Mouse (Mus musculus) small intestine, adult 2 months (tissue): ENCODE measurements around the gene Tmc6.

Experiments used
- CTCF ChIP-seq: fragments of 200-500 bp; IDR thresholded peaks from 2 replicates; pipeline ENCODE4 v1.5.1; 2012; ENCODE audit warnings: low read depth, mild to moderate bottlenecking, control low read depth, inconsistent platforms, low read length, moderate library complexity, mixed read lengths; ENCODE audit not compliant: insufficient replicate concordance, insufficient read length; ENCODE audit errors: extremely low read depth
- POLR2A ChIP-seq: fragments of 200-500 bp; IDR thresholded peaks from 2 replicates; pipeline ENCODE4 v1.6.1; 2012; ENCODE audit warnings: low read depth, mild to moderate bottlenecking, control low read depth, inconsistent platforms, low read length, moderate library complexity

DNA sequence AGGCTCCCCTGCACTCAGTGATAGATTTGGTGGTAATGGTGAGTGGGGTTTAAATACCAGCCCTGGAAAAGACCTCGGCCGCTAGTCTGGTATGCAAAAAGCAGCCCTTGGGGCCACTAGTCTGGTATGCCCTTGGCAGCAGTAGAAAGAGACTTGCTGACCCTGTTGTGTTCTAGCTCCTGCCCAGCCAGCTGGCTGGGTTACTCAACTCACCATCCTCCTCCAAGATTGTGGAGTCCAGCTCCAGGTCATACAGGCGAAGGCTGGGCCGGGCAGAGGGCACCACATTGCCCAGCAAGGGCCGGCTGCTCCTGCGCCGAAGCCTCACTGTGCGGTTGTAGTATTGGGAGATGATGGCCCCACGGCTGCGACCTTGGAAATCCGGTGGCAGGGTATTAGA is 4.0 kb downstream of the Tmc6 start:
- TF ChIP-seq POLR2A: no peak
- TF ChIP-seq CTCF: no peak
